Mouse (Mus musculus): ENCODE measurements around the gene Spg7.

- no peak for TF ChIP-seq GATA1 (IDR thresholded peaks at IDR 0.05; ENCODE audit: borderline replicate concordance, low read length)
- no peak for TF ChIP-seq FLI1 (IDR thresholded peaks at IDR 0.05; ENCODE audit: low read length)
Measured at GRCm38 (mm10) chr8:123104046-123104767, 41.5 kb downstream of the Spg7 start.

Measured in megakaryocyte, embryonic 14.5 days (primary cell).